Mouse (Mus musculus): Measurements from ENCODE around the gene 5730409E04Rik. TPM values are rescaled to one million over a fixed set of nuclear protein-coding genes. Genes with fewer than 3 reads are reported as not detected.

The 5730409E04Rik gene
- total and polyA plus RNA-seq, 3 experiments, result 4.1 to 8.1 (median 5.8) TPM

GRCm38 (mm10) chr4:126620349-126620874 lies 10.8 kb downstream of the 5730409E04Rik start:
- H3K9me3 ChIP-seq (replicated peaks; ENCODE audit: low read length), result no peaks in the 10 kb centered on the region
- no peak overlapping the region for H3K4me3 ChIP-seq (replicated peaks in 1 of 3; ENCODE audit: low read depth in 2 of 3, low read length in 2 of 3, poor library complexity in 1 of 3)
- H3K4me1 ChIP-seq (ENCODE audit: control insufficient read depth in 1 of 2, insufficient read depth in 2 of 2), result no peaks in the 10 kb centered on the region
- H3K79me2 ChIP-seq (replicated peaks; ENCODE audit: control insufficient read depth, extremely low read depth, insufficient read depth, poor library complexity, severe bottlenecking), result no peaks in the 10 kb centered on the region
- TF ChIP-seq TBP (conservative IDR thresholded peaks at IDR 0.05; ENCODE audit: low read depth, low read length) (no peak), MAFK (IDR thresholded peaks at IDR 0.05; ENCODE audit: insufficient replicate concordance, low read length) (no peak), MXI1 (IDR thresholded peaks at IDR 0.05; ENCODE audit: low read depth, low read length) (no peak), BHLHE40 (IDR thresholded peaks at IDR 0.05; ENCODE audit: low read depth, low read length) (no peak), POLR2A (IDR thresholded peaks at IDR 0.05; ENCODE audit: low read depth, low read length) (no peak), EP300 (IDR thresholded peaks at IDR 0.05; ENCODE audit: low read length) (no peak), MEF2A (IDR thresholded peaks at IDR 0.05; ENCODE audit: borderline replicate concordance, low read depth, low read length) (no peak), ZMIZ1 (IDR thresholded peaks at IDR 0.05; ENCODE audit: low read depth, low read length) (no peak), SMC3 (IDR thresholded peaks at IDR 0.05; ENCODE audit: low read depth, low read length) (no peak), CHD2 (IDR thresholded peaks at IDR 0.05; ENCODE audit: low read length) (no peak), KAT2A (IDR thresholded peaks at IDR 0.05; ENCODE audit: insufficient replicate concordance, low read length) (no peak), GABPA (IDR thresholded peaks at IDR 0.05; ENCODE audit: insufficient replicate concordance, low read depth, low read length) (no peak), ZC3H11A (IDR thresholded peaks at IDR 0.05; ENCODE audit: low read depth, low read length) (no peak), RAD21 (IDR thresholded peaks at IDR 0.05; ENCODE audit: low read depth, low read length) (no peak), ZKSCAN1 (IDR thresholded peaks at IDR 0.05; ENCODE audit: borderline replicate concordance, low read depth, low read length) (no peak), USF2 (conservative IDR thresholded peaks at IDR 0.05; ENCODE audit: low read depth, low read length) (no peak), PAX5 (IDR thresholded peaks at IDR 0.05; ENCODE audit: low read length) (no peak)
- no peak overlapping the region for H3K4me2 ChIP-seq (ENCODE audit: insufficient read depth, low read depth, poor library complexity, severe bottlenecking)
- dilution Hi-C loops (cut with MboI; ENCODE audit: extremely low pct_ligation_motif_present, extremely low pct_unique_long_range_greater_than_20kb, low sequenced_read_pairs) (no loop called here), in situ Hi-C loops (cut with MboI; ENCODE audit: low pct_ligation_motif_present, low pct_unique_long_range_greater_than_20kb, low sequenced_read_pairs) (no loop called here)
- H3K27ac ChIP-seq (ENCODE audit: insufficient read depth, low read depth), result no peak overlapping the region
- no peaks in the 10 kb centered on the region for H3K36me3 ChIP-seq (replicated peaks in 1 of 2; ENCODE audit: control insufficient read depth in 1 of 2, insufficient read depth in 1 of 2, low read length in 1 of 2)
- H3K27me3 ChIP-seq (replicated peaks), result no peaks in the 10 kb centered on the region
- no peak overlapping the region for H3K9ac ChIP-seq (ENCODE audit: insufficient read depth, low read depth)
- no peak for DNase-seq (ENCODE audit: extremely low read depth)

- H3K4me1 ChIP-seq (ENCODE audit: control insufficient read depth in 1 of 2, insufficient read depth in 2 of 2), result peaks cover 4 to 13% of the 10 kb centered on the region in 2 experiments; a peak in 3 of 4 replicates
- TF ChIP-seq UBTF (IDR thresholded peaks at IDR 0.05; ENCODE audit: low read depth, low read length) (no peak), POLR2AphosphoS2 (IDR thresholded peaks at IDR 0.05; ENCODE audit: low read depth, low read length) (no peak), EP300 (IDR thresholded peaks at IDR 0.05; ENCODE audit: low read length) (peak; percentile 21; the same call in 1 of the 2 replicates), CTCF (conservative IDR thresholded peaks at IDR 0.05 in 1 of 2, IDR thresholded peaks at IDR 0.05 in 1 of 2; ENCODE audit: low read depth in 2 of 2, low read length in 2 of 2) (no peak)
- no peak overlapping the region for H3K9ac ChIP-seq (ENCODE audit: insufficient read depth, low read depth)
- peak overlapping the region; percentile 68 for H3K4me2 ChIP-seq (ENCODE audit: insufficient read depth, low read depth, poor library complexity, severe bottlenecking)
- no peaks in the 10 kb centered on the region for H3K27me3 ChIP-seq (replicated peaks)
- no peak overlapping the region for H3K27ac ChIP-seq (ENCODE audit: insufficient read depth, low read depth)
- in situ Hi-C loops (cut with MboI; ENCODE audit: low pct_ligation_motif_present, low pct_unique_long_range_greater_than_20kb, low sequenced_read_pairs) (no loop called here), dilution Hi-C loops (cut with MboI; ENCODE audit: extremely low pct_ligation_motif_present, extremely low pct_unique_long_range_greater_than_20kb, low sequenced_read_pairs) (no loop called here)
- H3K9me3 ChIP-seq (replicated peaks; ENCODE audit: low read length), result no peaks in the 10 kb centered on the region
- H3K79me2 ChIP-seq (replicated peaks; ENCODE audit: control insufficient read depth, extremely low read depth, insufficient read depth, poor library complexity, severe bottlenecking), result no peaks in the 10 kb centered on the region
- DNase-seq (ENCODE audit: extremely low read depth), result peak; percentile 24
- no peaks in the 10 kb centered on the region for H3K36me3 ChIP-seq (replicated peaks in 1 of 2; ENCODE audit: control insufficient read depth in 1 of 2, insufficient read depth in 1 of 2, low read length in 1 of 2)
- H3K4me3 ChIP-seq (replicated peaks in 1 of 3; ENCODE audit: low read depth in 2 of 3, low read length in 2 of 3, poor library complexity in 1 of 3), result no peak overlapping the region
Observed at GRCm38 (mm10) chr4:126627021-126627681, 17.5 kb downstream of the 5730409E04Rik start.
